Mouse (Mus musculus) heart, adult 8-10 months (tissue): ENCODE measurements at regions not wholly inside any gene's neighbourhood (a gene's known extent, or its start where the extent isn't known, plus 50 kb on each side); places are given as distances from the start of the nearest gene placed in this dataset.

ENCODE experiments used
- DNase-seq: peaks from one replicate; pipeline ENCODE4 v3.0.0; 2022; ENCODE audit warnings: low spot score

GRCm38 (mm10) chr9:62220451-62220850, 61.6 kb downstream of the Spesp1 start:
- DNase-seq = no peak

GRCm38 (mm10) chr9:62215151-62215859, 66.7 kb downstream of the Spesp1 start:
- DNase-seq = no peak

- no peak for DNase-seq
These were observed 67.5 kb downstream of the Spesp1 start for GRCm38 (mm10) chr9:62214546-62214945.

GRCm38 (mm10) chr9:62212615-62213014, 69.4 kb downstream of the Spesp1 start:
- no peak for DNase-seq

GRCm38 (mm10) chr9:62210815-62211214, 71.2 kb downstream of the Spesp1 start:
- DNase-seq = no peak

GRCm38 (mm10) chr9:62208436-62208835, 73.6 kb downstream of the Spesp1 start:
- no peak for DNase-seq

- DNase-seq = peak; percentile 79
These were observed 76.7 kb downstream of the Spesp1 start for GRCm38 (mm10) chr9:62205264-62205663.

GRCm38 (mm10) chr9:62203556-62203955, 78.5 kb downstream of the Spesp1 start:
- no peak for DNase-seq

GRCm38 (mm10) chr9:62202331-62202730, 79.7 kb downstream of the Spesp1 start:
- no peak for DNase-seq

GRCm38 (mm10) chr9:62197486-62197885, 75.0 kb upstream of the Glce start:
- DNase-seq = no peak

GRCm38 (mm10) chr9:62192424-62192892, 70.0 kb upstream of the Glce start:
- DNase-seq = no peak

- DNase-seq = no peak
These were observed 68.0 kb upstream of the Glce start for GRCm38 (mm10) chr9:62190474-62190873.

GRCm38 (mm10) chr9:62188835-62189234, 66.4 kb upstream of the Glce start:
- no peak for DNase-seq

GRCm38 (mm10) chr9:62188379-62188778, 65.9 kb upstream of the Glce start:
- DNase-seq = no peak

GRCm38 (mm10) chr9:62186886-62187285, 64.4 kb upstream of the Glce start:
- DNase-seq = no peak

GRCm38 (mm10) chr9:62185516-62186280, 63.2 kb upstream of the Glce start:
- no peak for DNase-seq

- DNase-seq = no peak
These were observed 58.9 kb upstream of the Glce start for GRCm38 (mm10) chr9:62181182-62181830.

GRCm38 (mm10) chr9:62180456-62181181, 58.2 kb upstream of the Glce start:
- no peak for DNase-seq

- DNase-seq = no peak
These were observed 52.2 kb upstream of the Glce start for GRCm38 (mm10) chr9:62174651-62175050.
